Mouse (Mus musculus): ENCODE results near the gene Ostm1. TPM values are rescaled to one million over a fixed set of nuclear protein-coding genes. Genes with fewer than 3 reads are reported as not detected.
A peak's percentile ranks its signal among the peaks of the same experiment; 100 is the strongest.

The Ostm1 gene
- polyA plus RNA-seq, 1 experiment from 2014 or later, result 24.8 TPM

GRCm38 (mm10) chr10:42589505-42589904 lies 5.9 kb downstream of the Ostm1 start:
- Histone ChIP-seq H3K9me3 (ENCODE audit: control insufficient read depth, low read length) (no peaks in the 10 kb centered on the region), H3K4me3 (ENCODE audit: low read depth, low read length) (no peak overlapping the region), H3K36me3 (ENCODE audit: control insufficient read depth, insufficient read depth, low read length) (no peaks in the 10 kb centered on the region), H3K9ac (ENCODE audit: low read depth, low read length) (no peak overlapping the region), H3K27me3 (replicated peaks; ENCODE audit: control insufficient read depth, insufficient read depth, low read length) (peaks cover 100% of the 10 kb centered on the region), H3K4me1 (replicated peaks; ENCODE audit: control insufficient read depth, insufficient read depth, low read length) (peaks cover 3% of the 10 kb centered on the region; the same call in 1 of the 2 replicates), H3K27ac (ENCODE audit: low read depth, low read length) (no peak overlapping the region), H3K4me2 (no peak overlapping the region)
- 5% methylated on average over 5 of the region's 5 CpGs for WGBS
- DNase-seq (ENCODE audit: low spot score) (no peak), ATAC-seq (replicated peaks; ENCODE audit: low FRiP score) (no peak)

- Histone ChIP-seq H3K27ac (ENCODE audit: low read depth, low read length) (no peak overlapping the region), H3K9ac (ENCODE audit: low read depth, low read length) (no peak overlapping the region), H3K36me3 (ENCODE audit: control insufficient read depth, insufficient read depth, low read length) (no peaks in the 10 kb centered on the region), H3K4me3 (ENCODE audit: low read depth, low read length) (no peak overlapping the region; the same call in 1 of the 2 replicates), H3K4me2 (no peak overlapping the region; the same call in 1 of the 2 replicates), H3K4me1 (replicated peaks; ENCODE audit: control insufficient read depth, insufficient read depth, low read length) (peaks cover 3% of the 10 kb centered on the region; the same call in 1 of the 2 replicates), H3K27me3 (replicated peaks; ENCODE audit: control insufficient read depth, insufficient read depth, low read length) (peaks cover 100% of the 10 kb centered on the region), H3K9me3 (ENCODE audit: control insufficient read depth, low read length) (no peaks in the 10 kb centered on the region)
- no peak for ATAC-seq (replicated peaks; ENCODE audit: low FRiP score)
- DNase-seq (ENCODE audit: low spot score), result no peak
- WGBS, result 3% methylated on average over 19 of the region's 19 CpGs
These were observed 6.9 kb downstream of the Ostm1 start for GRCm38 (mm10) chr10:42590261-42591184.

DNA sequence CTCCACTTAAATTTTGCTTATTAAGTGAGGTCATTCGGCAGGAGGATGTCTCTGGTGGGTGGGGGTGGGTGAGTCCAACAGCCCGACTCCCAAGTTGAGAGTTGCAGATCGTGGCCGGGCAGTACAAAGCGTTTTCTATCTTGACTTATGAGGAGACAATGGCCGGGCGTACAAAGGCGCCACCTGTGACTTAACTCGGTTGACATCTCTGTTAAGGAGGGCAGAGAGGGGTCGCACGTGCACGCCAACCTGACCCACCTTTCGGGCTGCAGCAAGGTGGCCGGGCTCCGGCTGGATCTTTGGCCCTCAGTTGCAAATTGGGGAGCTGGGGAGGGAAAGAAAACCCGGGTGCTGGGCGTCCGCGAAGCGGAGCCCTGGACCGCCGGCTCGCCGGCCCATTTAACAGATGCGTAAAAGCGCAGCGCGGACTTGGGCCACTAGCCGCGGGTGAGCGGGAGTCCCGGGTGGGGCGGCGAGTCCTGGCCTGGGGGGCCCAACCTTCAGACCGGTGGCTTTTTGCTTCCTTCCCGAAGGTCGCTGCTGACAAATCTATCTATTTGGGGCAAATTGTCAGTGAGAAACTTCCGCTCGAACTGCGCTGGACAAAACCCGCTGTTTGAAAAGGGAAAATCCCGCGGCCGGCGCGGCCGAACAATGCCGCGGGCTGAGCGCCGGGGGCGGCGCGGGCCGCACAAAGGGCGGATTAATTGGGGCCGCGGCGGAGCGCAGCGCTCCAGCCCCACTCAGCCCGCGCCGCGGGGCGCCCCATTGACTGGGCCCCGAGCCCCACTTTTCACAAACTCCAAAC lies 7.8 kb downstream of the Ostm1 start:
- no peak for ATAC-seq (replicated peaks; ENCODE audit: low FRiP score)
- H3K36me3 ChIP-seq (ENCODE audit: control insufficient read depth, insufficient read depth, low read length), result no peaks in the 10 kb centered on the region
- peaks cover 99% of the 10 kb centered on the region for H3K27me3 ChIP-seq (replicated peaks; ENCODE audit: control insufficient read depth, insufficient read depth, low read length)
- peaks cover 3% of the 10 kb centered on the region; the same call in 1 of the 2 replicates for H3K4me1 ChIP-seq (replicated peaks; ENCODE audit: control insufficient read depth, insufficient read depth, low read length)
- no peaks in the 10 kb centered on the region for H3K9me3 ChIP-seq (ENCODE audit: control insufficient read depth, low read length)
- H3K4me3 ChIP-seq (ENCODE audit: low read depth, low read length), result peak overlapping the region; percentile 32
- no peak for DNase-seq (ENCODE audit: low spot score)
- no peak overlapping the region for H3K9ac ChIP-seq (ENCODE audit: low read depth, low read length)
- H3K4me2 ChIP-seq, result peak overlapping the region; percentile 57
- no peak overlapping the region for H3K27ac ChIP-seq (ENCODE audit: low read depth, low read length)
- under 1% methylated on average over 67 of the region's 67 CpGs for WGBS

DNA sequence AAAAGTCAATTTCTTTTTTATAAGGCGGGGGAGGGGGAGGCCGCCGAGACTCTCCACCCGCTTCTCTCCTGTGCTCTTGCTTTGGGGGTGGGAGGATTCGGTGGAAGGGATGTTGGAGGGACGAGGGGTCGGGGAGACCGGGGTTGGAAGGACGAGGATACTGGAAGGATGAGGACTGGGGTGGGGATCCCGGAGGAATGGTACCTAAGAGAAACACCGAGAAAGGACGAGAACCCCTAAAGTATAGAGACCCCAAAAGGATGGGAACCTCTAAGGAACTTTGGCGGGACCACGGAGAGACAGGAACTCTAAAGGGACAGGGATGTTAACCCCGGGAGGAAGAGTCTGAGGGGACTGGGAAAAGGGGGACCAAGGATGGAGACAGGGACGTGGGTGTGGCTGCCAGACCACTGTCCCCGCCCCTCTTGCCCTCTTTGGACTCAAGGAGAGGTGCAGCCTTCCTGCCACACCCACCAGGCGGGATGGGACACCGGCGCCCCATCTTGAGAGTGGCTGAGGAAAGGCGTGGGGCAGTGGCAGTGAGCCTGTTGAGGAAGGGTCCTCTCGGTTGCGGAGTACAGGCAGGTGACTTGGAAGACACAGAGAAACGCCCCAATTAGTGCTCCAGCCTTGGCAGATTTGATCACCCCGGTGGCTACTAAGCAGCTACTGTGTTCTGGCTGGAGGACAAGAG lies 8.5 kb downstream of the Ostm1 start:
- no peak overlapping the region for H3K9ac ChIP-seq (ENCODE audit: low read depth, low read length)
- peaks cover 3% of the 10 kb centered on the region; the same call in 1 of the 2 replicates for H3K4me1 ChIP-seq (replicated peaks; ENCODE audit: control insufficient read depth, insufficient read depth, low read length)
- no peaks in the 10 kb centered on the region for H3K36me3 ChIP-seq (ENCODE audit: control insufficient read depth, insufficient read depth, low read length)
- no peaks in the 10 kb centered on the region for H3K9me3 ChIP-seq (ENCODE audit: control insufficient read depth, low read length)
- peak overlapping the region; percentile 32 for H3K4me3 ChIP-seq (ENCODE audit: low read depth, low read length)
- peak overlapping the region; percentile 57 for H3K4me2 ChIP-seq
- DNase-seq (ENCODE audit: low spot score) (no peak), ATAC-seq (replicated peaks; ENCODE audit: low FRiP score) (no peak)
- peaks cover 97% of the 10 kb centered on the region for H3K27me3 ChIP-seq (replicated peaks; ENCODE audit: control insufficient read depth, insufficient read depth, low read length)
- H3K27ac ChIP-seq (ENCODE audit: low read depth, low read length), result no peak overlapping the region
- WGBS, result 1% methylated on average over 25 of the region's 25 CpGs

DNA sequence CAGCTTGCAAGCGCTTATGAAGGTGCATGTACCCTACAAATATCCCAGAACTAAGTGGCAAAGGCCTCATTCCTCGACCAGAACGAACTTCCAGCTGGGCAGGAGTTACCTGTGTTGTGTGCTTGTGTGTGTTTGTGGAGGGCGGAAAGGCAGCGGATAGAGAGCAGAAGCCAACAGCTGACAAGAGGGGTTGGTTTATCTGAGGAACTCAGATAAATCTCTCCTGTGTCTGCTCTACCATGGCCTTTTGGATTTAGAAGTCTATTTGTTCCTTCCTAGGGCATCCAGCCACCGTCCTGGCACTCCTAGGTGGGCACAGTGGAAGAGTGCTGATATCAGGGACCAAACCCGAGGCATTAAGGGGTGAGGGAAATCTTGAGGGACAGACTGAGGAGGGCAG lies 9.6 kb downstream of the Ostm1 start:
- peaks cover 91% of the 10 kb centered on the region for H3K27me3 ChIP-seq (replicated peaks; ENCODE audit: control insufficient read depth, insufficient read depth, low read length)
- H3K9ac ChIP-seq (ENCODE audit: low read depth, low read length), result no peak overlapping the region
- H3K4me1 ChIP-seq (replicated peaks; ENCODE audit: control insufficient read depth, insufficient read depth, low read length), result peaks cover 3% of the 10 kb centered on the region; the same call in 1 of the 2 replicates
- no peak overlapping the region for H3K4me3 ChIP-seq (ENCODE audit: low read depth, low read length)
- WGBS, result 9% methylated on average over 7 of the region's 7 CpGs
- H3K4me2 ChIP-seq, result no peak overlapping the region
- H3K36me3 ChIP-seq (ENCODE audit: control insufficient read depth, insufficient read depth, low read length), result no peaks in the 10 kb centered on the region
- H3K9me3 ChIP-seq (ENCODE audit: control insufficient read depth, low read length), result no peaks in the 10 kb centered on the region
- DNase-seq (ENCODE audit: low spot score) (no peak), ATAC-seq (replicated peaks; ENCODE audit: low FRiP score) (no peak)
- H3K27ac ChIP-seq (ENCODE audit: low read depth, low read length), result no peak overlapping the region

DNA sequence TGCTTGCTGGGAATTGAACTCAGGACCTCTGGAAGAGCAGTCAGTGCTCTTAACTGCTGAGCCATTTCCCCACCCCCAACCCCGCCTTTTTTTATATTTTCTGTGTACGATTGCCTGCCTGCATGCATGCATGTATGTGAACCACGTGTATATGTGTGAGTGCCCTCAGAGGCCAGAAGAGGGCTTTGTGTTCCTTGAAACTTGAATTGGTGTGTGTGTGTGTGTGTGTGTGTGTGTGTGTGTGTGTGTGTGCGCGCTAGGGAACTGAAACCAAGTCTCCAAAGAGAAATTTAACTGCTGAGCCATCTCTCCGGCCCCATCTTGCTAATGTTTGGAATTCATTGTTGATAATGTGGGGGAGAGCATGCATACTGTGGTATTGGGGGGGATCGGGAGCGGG lies 15.0 kb downstream of the Ostm1 start:
- no peak overlapping the region for H3K4me2 ChIP-seq

GRCm38 (mm10) chr10:42601556-42601955 lies 17.9 kb downstream of the Ostm1 start:
- H3K4me1 ChIP-seq (replicated peaks; ENCODE audit: control insufficient read depth, insufficient read depth, low read length), result no peaks in the 10 kb centered on the region
- no peak for ATAC-seq (replicated peaks; ENCODE audit: low FRiP score)
- peaks cover 25% of the 10 kb centered on the region for H3K27me3 ChIP-seq (replicated peaks; ENCODE audit: control insufficient read depth, insufficient read depth, low read length)
- H3K4me2 ChIP-seq, result no peak overlapping the region
- no peak for DNase-seq (ENCODE audit: low spot score)
- H3K9ac ChIP-seq (ENCODE audit: low read depth, low read length), result no peak overlapping the region
- H3K9me3 ChIP-seq (ENCODE audit: control insufficient read depth, low read length), result peaks cover 4% of the 10 kb centered on the region
- WGBS, result 18% methylated on average over 10 of the region's 10 CpGs
- no peaks in the 10 kb centered on the region for H3K36me3 ChIP-seq (ENCODE audit: control insufficient read depth, insufficient read depth, low read length)
- no peak overlapping the region for H3K27ac ChIP-seq (ENCODE audit: low read depth, low read length)
- H3K4me3 ChIP-seq (ENCODE audit: low read depth, low read length), result no peak overlapping the region

More for the DNA sequence above, 15.0 kb downstream of the Ostm1 start:
- Histone ChIP-seq H3K9me3 (ENCODE audit: control insufficient read depth, low read length) (no peaks in the 10 kb centered on the region), H3K36me3 (ENCODE audit: control insufficient read depth, insufficient read depth, low read length) (no peaks in the 10 kb centered on the region), H3K27me3 (replicated peaks; ENCODE audit: control insufficient read depth, insufficient read depth, low read length) (peaks cover 52% of the 10 kb centered on the region), H3K27ac (ENCODE audit: low read depth, low read length) (no peak overlapping the region), H3K4me1 (replicated peaks; ENCODE audit: control insufficient read depth, insufficient read depth, low read length) (no peaks in the 10 kb centered on the region), H3K4me3 (ENCODE audit: low read depth, low read length) (no peak overlapping the region), H3K9ac (ENCODE audit: low read depth, low read length) (no peak overlapping the region)
- WGBS, result 79% methylated on average over 8 of the region's 8 CpGs
- DNase-seq (ENCODE audit: low spot score) (no peak), ATAC-seq (replicated peaks; ENCODE audit: low FRiP score) (no peak)

DNA sequence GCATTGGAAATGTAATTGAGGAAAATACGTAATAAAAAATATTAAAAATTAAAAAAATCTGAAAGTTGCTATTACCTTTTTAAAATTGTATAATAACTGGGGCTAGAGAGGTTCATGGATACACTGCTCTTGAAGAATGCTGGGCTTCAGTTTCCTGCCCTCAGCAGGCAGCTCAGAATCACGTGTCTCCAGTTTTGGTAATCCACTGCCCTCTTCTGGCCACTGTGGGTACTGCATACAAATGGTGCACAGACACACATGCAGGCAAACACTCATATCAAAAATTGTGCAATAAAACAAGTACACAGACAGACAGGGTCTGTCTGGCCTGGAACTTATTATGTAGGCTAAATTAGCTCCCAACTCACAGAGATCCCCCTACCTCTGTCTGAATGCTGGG lies 21.3 kb downstream of the Ostm1 start:
- 74% methylated on average over 2 of the region's 2 CpGs for WGBS
- H3K9me3 ChIP-seq (ENCODE audit: control insufficient read depth, low read length), result peaks cover 4% of the 10 kb centered on the region
- no peak overlapping the region for H3K9ac ChIP-seq (ENCODE audit: low read depth, low read length)
- no peak overlapping the region for H3K4me2 ChIP-seq
- no peak for DNase-seq (ENCODE audit: low spot score)
- H3K27me3 ChIP-seq (replicated peaks; ENCODE audit: control insufficient read depth, insufficient read depth, low read length), result peaks cover 32% of the 10 kb centered on the region
- no peaks in the 10 kb centered on the region for H3K4me1 ChIP-seq (replicated peaks; ENCODE audit: control insufficient read depth, insufficient read depth, low read length)
- no peak overlapping the region for H3K4me3 ChIP-seq (ENCODE audit: low read depth, low read length)
- no peak overlapping the region for H3K27ac ChIP-seq (ENCODE audit: low read depth, low read length)
- H3K36me3 ChIP-seq (ENCODE audit: control insufficient read depth, insufficient read depth, low read length), result no peaks in the 10 kb centered on the region
- no peak for ATAC-seq (replicated peaks; ENCODE audit: low FRiP score)
